In the genomic region with DNA sequence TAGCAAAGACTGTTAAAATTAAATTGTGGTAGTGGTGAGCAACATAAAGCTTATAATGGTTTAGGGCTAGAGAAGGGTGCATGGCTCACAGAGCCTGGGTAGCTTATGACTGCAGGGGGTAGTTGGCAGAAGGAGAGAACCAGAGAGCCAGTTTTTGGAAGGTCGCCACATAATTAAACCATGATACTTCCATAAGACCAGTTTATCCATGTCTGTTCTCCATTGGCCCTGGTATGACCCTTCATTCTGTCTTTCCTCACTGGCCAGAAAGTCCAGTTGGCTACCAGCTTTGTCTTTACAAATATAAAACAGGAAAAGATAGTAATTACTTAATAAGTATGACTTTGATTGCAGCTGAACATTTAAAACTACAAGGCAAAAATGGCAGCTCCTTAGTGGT, we compare ENCODE assay signal across 25 mouse cellular contexts.
DNase-seq lines count a peak whose midpoint lies in the region; ATAC-seq and TF ChIP-seq lines count a peak whose summit lies in the region.
"Had no signal": no experiment of that assay in that cellular context is flagged by ENCODE, and none has a peak within 500 bp of the region (broad histone marks: within the 10 kb centered on the region; RNA-seq: fewer than 3 reads in every experiment).

No protein-coding gene starts in this region.

- TF ChIP-seq CTCF in Patski (IDR thresholded peaks at IDR 0.05): no peak

- no peaks in the 10 kb centered on the region for H3K27me3 ChIP-seq in Patski
- H3K27me3 ChIP-seq: forebrain, embryonic 13.5 days; heart, embryonic 12.5 days; hindbrain, embryonic 12.5 days; hindbrain, embryonic 15.5 days had no signal

- POLR2A ChIA-PET in Patski (lab: Charles Lee): no interaction called here

- no peak for ATAC-seq in Patski
- ATAC-seq: activated CD4-positive, CD25-positive, alpha-beta regulatory T cell, adult 4 months; forebrain, embryonic 13.5 days; forebrain, embryonic 16.5 days; inflammation-experienced regulatory T-cells, adult 6 months; intestine, embryonic 16.5 days had no signal

- peak; percentile 14 for DNase-seq in cerebellum, adult 9-10 months
- DNase-seq in cerebellum, postnatal 4 days (ENCODE audit: low spot score in 2 of 2): no peak
- peak; percentile 71 for DNase-seq in heart, adult 11 months
- DNase-seq in heart, postnatal 4 days: no peak
- DNase-seq in left cerebral cortex, postnatal 4 days: peak; percentile 21
- no peak for DNase-seq in left cerebral cortex, adult 9 months (ENCODE audit: low spot score in 2 of 2)
- peak; percentile 62 for DNase-seq in Patski (ENCODE audit: low read depth, low spot score)
- DNase-seq in retina, embryonic 14.5 days (ENCODE audit: low spot score): no peak
- DNase-seq: adrenal gland, adult 8-10 months; adrenal gland, postnatal 25 days; cerebellum, adult 11-12 months; cerebellum, adult 9-11 months; embryo, embryonic 11 days; gastrocnemius, postnatal 10 days; gastrocnemius, postnatal 36 days; heart, postnatal 14 days; kidney, adult 18-20 months had no signal

- in situ Hi-C loops in Patski (cut with MboI; ENCODE audit: low pct_unique_long_range_greater_than_20kb): no loop called here

- CTCF ChIA-PET in Patski (lab: Charles Lee): interaction anchor here (1.2 kb wide), 1 partner anchor 16 kb away, joined by 5 read pairs; no protein-coding TSS in a partner anchor

- intact Hi-C loops in left cerebral cortex, postnatal 4 days (cut with DNase I): no loop called here

Comparison
In these comparisons a context has a peak if more than half of its experiments do, and no peak if none do; other contexts are left out.
1. DNase-seq: peak in cerebellum, adult 9-10 months (single experiment), heart, adult 11 months (single experiment), left cerebral cortex, postnatal 4 days (single experiment) and Patski (single experiment); none in cerebellum, postnatal 4 days (0 of 2), heart, postnatal 4 days (single experiment), left cerebral cortex, adult 9 months (0 of 2) and retina, embryonic 14.5 days (single experiment).